Mouse (Mus musculus): Measurements from ENCODE around the gene CN725425.

Gene CN725425

GRCm38 (mm10) chr15:91199256-91199905, at the start of gene CN725425:
CN725425 (plus strand) TSS chr15:91199494.
- no peak for DNase-seq (ENCODE audit: extremely low spot score, low read depth, low spot score)

- DNase-seq (ENCODE audit: extremely low spot score, low read depth, low spot score): no peak
Observed at GRCm38 (mm10) chr15:91152592-91152991, 46.7 kb upstream of the CN725425 start.

DNA sequence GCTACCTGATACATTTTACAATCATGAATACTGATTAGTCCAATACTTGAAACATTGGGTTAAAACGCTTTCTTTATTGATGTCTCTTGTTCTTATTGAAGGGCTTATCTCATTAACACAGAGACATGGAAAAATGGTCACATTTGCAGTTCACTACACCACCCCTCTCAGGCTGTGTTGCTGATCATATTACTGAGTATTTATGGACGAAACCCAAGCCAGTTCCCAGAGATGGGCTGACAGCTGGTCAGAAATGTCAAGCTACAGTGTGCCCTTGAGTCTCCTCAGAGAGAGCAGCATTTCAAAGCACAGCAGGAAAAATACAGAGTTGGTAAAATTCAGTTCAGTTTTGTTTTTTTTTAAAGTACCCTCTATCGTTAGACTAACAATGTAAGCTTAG, 46.0 kb upstream of the CN725425 start:
- no peak for DNase-seq (ENCODE audit: extremely low spot score, low read depth, low spot score)

GRCm38 (mm10) chr15:91161153-91161552, 38.1 kb upstream of the CN725425 start:
- no peak for DNase-seq (ENCODE audit: extremely low spot score, low read depth, low spot score)

DNA sequence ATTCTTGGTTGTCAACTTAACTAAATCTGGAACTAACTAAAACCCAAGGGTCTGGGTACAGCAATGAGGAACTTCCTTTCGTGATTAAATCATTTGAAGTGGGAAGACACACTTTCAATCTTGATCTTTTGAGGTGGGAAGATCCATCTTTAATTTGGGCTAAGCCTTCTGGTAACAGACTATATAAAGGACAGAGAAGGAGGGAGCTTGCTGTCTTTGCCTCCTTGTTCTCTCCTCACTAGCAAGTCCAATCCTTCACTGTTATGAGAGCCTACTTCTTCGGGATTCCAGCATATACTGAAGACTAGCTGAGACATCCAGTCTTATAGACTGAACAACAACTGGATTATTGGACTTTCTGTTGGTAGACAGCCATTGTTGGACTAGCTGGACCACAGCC, 35.8 kb upstream of the CN725425 start:
- DNase-seq (ENCODE audit: extremely low spot score, low read depth, low spot score): no peak

- DNase-seq (ENCODE audit: extremely low spot score, low read depth, low spot score): no peak
Observed at GRCm38 (mm10) chr15:91165021-91165420, 34.3 kb upstream of the CN725425 start.

DNA sequence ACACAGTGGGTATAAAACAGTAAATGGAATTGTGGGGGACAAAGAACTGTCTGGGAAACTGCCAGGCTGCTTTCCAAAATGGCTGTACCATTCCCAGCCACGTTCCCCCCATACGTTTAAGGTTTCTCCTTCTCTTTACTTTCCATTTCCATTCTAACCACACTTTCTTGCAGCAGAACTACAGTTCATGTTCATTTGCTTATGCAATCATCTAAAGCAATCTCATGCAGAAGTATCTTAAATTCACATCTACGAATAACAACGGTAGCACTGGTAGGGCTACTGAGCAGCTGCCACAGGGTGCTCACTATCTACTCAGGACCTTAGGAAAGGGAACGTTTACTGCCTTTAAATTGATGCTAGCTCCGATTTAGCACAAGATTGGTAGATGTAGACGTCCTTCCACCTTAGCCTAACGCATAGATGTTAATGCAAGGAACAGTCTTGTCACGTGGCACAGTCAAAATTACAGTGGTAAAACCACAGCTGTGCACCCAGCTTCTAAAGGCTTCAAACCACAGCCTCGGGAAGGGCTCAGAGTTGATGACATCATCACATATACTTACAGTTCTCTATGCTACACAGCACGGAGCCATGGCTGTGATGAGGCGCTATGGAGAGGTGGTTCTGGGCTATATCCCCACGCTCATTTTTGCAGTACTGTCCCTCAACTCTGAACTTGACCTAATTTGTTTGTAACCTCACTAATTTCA, 31.3 kb upstream of the CN725425 start:
- DNase-seq (ENCODE audit: extremely low spot score, low read depth, low spot score): no peak

GRCm38 (mm10) chr15:91170602-91171328, 28.5 kb upstream of the CN725425 start:
- DNase-seq (ENCODE audit: extremely low spot score, low read depth, low spot score): no peak

- no peak for DNase-seq (ENCODE audit: extremely low spot score, low read depth, low spot score)
Observed at GRCm38 (mm10) chr15:91171332-91171731, 28.0 kb upstream of the CN725425 start.

GRCm38 (mm10) chr15:91172193-91172592, 27.1 kb upstream of the CN725425 start:
- no peak for DNase-seq (ENCODE audit: extremely low spot score, low read depth, low spot score)

GRCm38 (mm10) chr15:91178656-91179314, 20.5 kb upstream of the CN725425 start:
- DNase-seq (ENCODE audit: extremely low spot score, low read depth, low spot score): no peak

- DNase-seq (ENCODE audit: extremely low spot score, low read depth, low spot score): no peak
Observed at GRCm38 (mm10) chr15:91179911-91180622, 19.2 kb upstream of the CN725425 start.

GRCm38 (mm10) chr15:91186358-91186757, 12.9 kb upstream of the CN725425 start:
- no peak for DNase-seq (ENCODE audit: extremely low spot score, low read depth, low spot score)

DNA sequence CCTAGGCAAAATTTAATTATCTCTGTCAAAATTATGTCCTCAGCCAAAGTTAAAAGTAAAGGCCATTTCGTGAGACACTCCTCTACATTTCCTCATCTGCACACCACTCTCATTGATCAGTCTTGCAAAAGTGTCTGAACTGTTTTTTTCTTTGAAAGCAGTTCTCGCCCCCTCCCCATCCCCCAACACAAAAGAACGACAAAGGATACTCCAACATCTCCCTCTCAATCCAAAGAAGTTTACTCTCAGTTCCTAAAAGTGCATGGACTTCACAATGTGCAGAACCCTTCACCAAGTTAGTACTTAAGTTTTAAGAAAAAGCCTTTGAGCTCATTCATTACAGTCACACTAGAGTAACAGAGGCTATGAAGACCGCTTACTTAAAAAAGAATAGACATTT, 9.3 kb upstream of the CN725425 start:
- DNase-seq (ENCODE audit: extremely low spot score, low read depth, low spot score): no peak

DNA sequence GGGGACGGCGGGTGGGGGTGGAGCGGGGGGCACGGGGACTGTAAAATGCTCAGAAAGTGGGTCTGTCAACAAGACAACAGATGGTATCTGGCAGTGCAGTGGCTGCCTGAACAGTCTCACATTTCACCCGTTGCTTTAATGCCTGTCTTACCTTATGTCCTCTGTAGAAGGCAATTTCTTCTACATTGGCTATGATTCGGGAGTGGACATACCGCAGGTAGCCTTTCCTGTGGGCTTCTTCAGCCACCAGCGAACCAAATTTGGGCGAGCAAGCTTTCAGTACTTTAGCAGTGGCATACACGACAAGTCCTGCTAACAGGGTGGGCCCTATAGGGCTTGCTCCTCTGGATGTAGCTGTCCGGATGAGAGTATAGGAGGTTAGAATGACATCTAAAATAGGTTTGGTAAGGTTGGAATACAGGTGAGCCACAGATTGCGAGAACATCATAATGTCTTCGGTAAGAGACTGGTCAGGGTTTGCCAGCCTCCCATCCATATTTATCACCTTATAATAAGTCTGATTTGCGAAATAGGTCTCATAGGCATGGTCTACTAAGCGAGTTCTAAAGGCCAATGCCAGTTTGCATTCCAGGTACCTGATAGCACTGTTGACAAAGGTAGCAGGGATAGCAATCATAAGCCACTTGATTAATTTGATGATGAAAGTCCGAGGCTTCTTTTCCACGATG, 8.6 kb upstream of the CN725425 start:
- no peak for DNase-seq (ENCODE audit: extremely low spot score, low read depth, low spot score)

DNA sequence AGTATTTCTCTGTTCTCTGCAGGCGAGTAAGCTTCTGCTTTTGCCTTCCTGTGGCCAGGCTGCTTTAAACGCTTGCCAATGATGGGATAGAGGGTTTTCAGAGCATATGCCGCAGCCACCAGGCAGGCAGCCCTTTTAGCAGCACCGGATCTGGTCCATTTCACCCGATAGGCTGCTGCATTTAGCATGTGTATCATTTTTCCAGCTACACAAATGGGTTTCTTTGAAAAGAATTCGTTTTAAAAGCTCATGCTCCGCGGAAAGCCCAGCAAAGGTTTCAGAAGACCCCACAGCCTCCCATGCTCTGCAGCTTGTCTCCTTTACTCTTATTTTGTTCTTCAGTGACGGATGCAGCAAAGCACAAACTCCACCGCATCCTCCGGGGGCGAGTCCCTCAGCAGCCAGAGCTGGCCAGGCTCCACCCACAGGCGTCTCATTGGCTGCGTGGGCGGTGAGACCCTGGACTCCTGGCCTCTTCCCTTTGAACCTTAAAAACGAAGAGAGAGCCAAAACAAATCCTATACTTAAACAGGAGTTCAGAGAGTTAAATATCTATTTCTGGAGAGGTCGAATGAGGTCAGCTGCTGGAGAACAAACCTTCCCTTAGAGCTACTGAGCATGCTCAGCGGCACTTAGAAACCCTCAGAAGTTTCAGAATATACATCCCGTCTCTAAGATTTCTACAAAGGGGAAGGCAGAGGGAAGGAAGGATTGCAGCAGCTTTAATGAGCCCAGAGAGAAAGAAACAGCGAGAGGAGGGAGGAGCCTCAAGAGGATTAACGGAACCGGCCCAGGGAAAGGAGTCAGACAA, 7.7 kb upstream of the CN725425 start, which contains the start of gene Abcd2:
Gene Abcd2, minus strand, starts transcription at position 388 of the 811 bp plus-strand sequence.
- peak; percentile 79 for DNase-seq (ENCODE audit: extremely low spot score, low read depth, low spot score)

DNA sequence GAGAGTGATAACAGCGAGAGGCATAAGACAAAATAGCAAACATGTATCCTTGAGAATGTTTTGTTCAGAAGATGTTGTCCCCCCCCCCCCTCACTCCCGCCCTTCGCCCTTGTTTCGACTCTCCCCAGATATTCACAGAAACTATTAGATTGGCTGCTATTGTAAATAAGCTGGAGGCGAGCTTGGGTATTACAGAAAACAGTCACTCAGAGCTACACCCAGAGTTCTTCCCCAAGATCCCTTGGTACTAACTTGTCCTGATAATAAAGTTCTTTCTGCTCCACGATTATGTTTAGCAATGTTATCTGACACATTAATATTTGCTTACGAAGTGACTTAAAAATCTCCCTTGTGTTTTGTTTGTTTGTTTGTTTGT, 7.1 kb upstream of the CN725425 start:
- no peak for DNase-seq (ENCODE audit: extremely low spot score, low read depth, low spot score)

DNA sequence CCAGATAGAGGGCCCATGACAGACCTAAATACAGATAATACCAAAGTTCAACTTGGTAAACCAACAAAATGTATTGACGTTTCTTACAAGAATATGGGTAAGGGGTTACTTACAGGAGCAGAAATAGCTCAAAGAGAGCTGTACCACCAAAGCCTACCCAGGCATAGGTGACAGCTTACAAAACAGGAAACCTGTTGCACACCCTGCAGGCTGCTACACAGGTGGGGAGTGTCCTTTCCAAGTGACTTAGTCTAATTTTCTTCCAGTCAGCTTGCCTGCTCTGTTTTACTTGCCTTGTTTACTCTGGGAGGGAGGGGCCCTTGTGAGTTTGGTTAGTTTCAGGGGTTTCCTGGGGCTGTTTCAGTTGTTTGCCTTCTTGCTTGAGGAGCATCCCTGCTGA, 1.5 kb downstream of the CN725425 start:
- no peak for DNase-seq (ENCODE audit: extremely low spot score, low read depth, low spot score)

DNA sequence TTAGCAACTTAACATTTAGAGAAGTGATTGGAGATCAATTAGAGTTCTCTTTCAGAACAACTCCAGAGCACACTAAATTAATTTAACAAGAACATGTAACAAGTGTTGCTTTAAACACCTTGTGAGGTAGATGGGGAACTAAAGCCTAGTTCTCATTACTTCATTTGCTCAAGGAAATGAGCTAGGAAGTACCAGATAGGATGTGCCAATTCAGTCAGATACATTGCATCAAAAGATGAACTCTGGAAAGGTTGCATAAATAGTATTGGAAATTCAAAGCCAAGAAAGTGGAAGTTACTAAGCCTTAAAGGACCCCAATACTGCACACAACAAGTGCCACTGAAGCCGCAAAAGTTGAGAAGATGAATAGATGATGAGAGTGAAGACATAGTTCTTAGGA, 3.2 kb downstream of the CN725425 start:
- DNase-seq (ENCODE audit: extremely low spot score, low read depth, low spot score): no peak

All from hindlimb bud, embryonic 11.5 days (tissue).